Mouse (Mus musculus): ENCODE measurements around the gene D7Ertd443e.

Gene D7Ertd443e

GRCm38 (mm10) chr7:134385561-134385960, at the start of gene D7Ertd443e:
D7Ertd443e (minus strand) TSS chr7:134385661.
- DNase-seq (ENCODE audit: low read depth, low spot score), result no peak

- no peak for DNase-seq (ENCODE audit: low read depth, low spot score)
Measured at GRCm38 (mm10) chr7:134431681-134432080, 46.2 kb upstream of the D7Ertd443e start.

- no peak for DNase-seq (ENCODE audit: low read depth, low spot score)
Measured at GRCm38 (mm10) chr7:134428676-134429075, 43.2 kb upstream of the D7Ertd443e start.

GRCm38 (mm10) chr7:134415014-134415413, 29.6 kb upstream of the D7Ertd443e start:
- no peak for DNase-seq (ENCODE audit: low read depth, low spot score)

GRCm38 (mm10) chr7:134414005-134414690, 28.7 kb upstream of the D7Ertd443e start:
- DNase-seq (ENCODE audit: low read depth, low spot score), result no peak

- DNase-seq (ENCODE audit: low read depth, low spot score), result no peak
Measured at GRCm38 (mm10) chr7:134408641-134409040, 23.2 kb upstream of the D7Ertd443e start.

- no peak for DNase-seq (ENCODE audit: low read depth, low spot score)
Measured at GRCm38 (mm10) chr7:134400746-134401145, 15.3 kb upstream of the D7Ertd443e start.

GRCm38 (mm10) chr7:134396769-134397168, 11.3 kb upstream of the D7Ertd443e start:
- no peak for DNase-seq (ENCODE audit: low read depth, low spot score)

GRCm38 (mm10) chr7:134382791-134383190, 2.7 kb downstream of the D7Ertd443e start:
- DNase-seq (ENCODE audit: low read depth, low spot score), result no peak

GRCm38 (mm10) chr7:134381407-134381861, 4.0 kb downstream of the D7Ertd443e start:
- peak; percentile 15 for DNase-seq (ENCODE audit: low read depth, low spot score)

- DNase-seq (ENCODE audit: low read depth, low spot score), result no peak
Measured at GRCm38 (mm10) chr7:134378273-134378672, 7.2 kb downstream of the D7Ertd443e start.

GRCm38 (mm10) chr7:134376786-134377185, 8.7 kb downstream of the D7Ertd443e start:
- DNase-seq (ENCODE audit: low read depth, low spot score), result no peak

GRCm38 (mm10) chr7:134372276-134372675, 13.2 kb downstream of the D7Ertd443e start:
- DNase-seq (ENCODE audit: low read depth, low spot score), result no peak

GRCm38 (mm10) chr7:134369241-134369640, 16.2 kb downstream of the D7Ertd443e start:
- DNase-seq (ENCODE audit: low read depth, low spot score), result no peak

- no peak for DNase-seq (ENCODE audit: low read depth, low spot score)
Measured at GRCm38 (mm10) chr7:134362257-134362870, 23.1 kb downstream of the D7Ertd443e start.

GRCm38 (mm10) chr7:134348825-134349224, 36.6 kb downstream of the D7Ertd443e start:
- DNase-seq (ENCODE audit: low read depth, low spot score), result peak; percentile 4

- no peak for DNase-seq (ENCODE audit: low read depth, low spot score)
Measured at GRCm38 (mm10) chr7:134342202-134342601, 43.3 kb downstream of the D7Ertd443e start.

- no peak for DNase-seq (ENCODE audit: low read depth, low spot score)
Measured at GRCm38 (mm10) chr7:134335951-134336350, 49.5 kb downstream of the D7Ertd443e start.

GRCm38 (mm10) chr7:134320979-134321378, 64.5 kb downstream of the D7Ertd443e start:
- no peak for DNase-seq (ENCODE audit: low read depth, low spot score)

GRCm38 (mm10) chr7:134302084-134302483, 83.4 kb downstream of the D7Ertd443e start:
- DNase-seq (ENCODE audit: low read depth, low spot score), result no peak

GRCm38 (mm10) chr7:134301285-134301684, 84.2 kb downstream of the D7Ertd443e start:
- DNase-seq (ENCODE audit: low read depth, low spot score), result no peak

GRCm38 (mm10) chr7:134292750-134293149, 92.7 kb downstream of the D7Ertd443e start:
- DNase-seq (ENCODE audit: low read depth, low spot score), result peak; percentile 7
